Mouse (Mus musculus) olfactory bulb, adult 2 months (tissue): ENCODE results near the gene Golga2.

Experiments
- CTCF ChIP-seq: fragments of 200-500 bp; IDR thresholded peaks from 2 replicates; pipeline ENCODE4 v1.5.1; 2012; ENCODE audit warnings: low read depth, mild to moderate bottlenecking, low read length, moderate library complexity; ENCODE audit not compliant: insufficient read depth
- POLR2A ChIP-seq: fragments of 200-500 bp; IDR thresholded peaks from 2 replicates; pipeline ENCODE4 v1.6.1; 2012; ENCODE audit warnings: mild to moderate bottlenecking, low read depth, low read length, moderate library complexity; ENCODE audit not compliant: insufficient read depth

DNA sequence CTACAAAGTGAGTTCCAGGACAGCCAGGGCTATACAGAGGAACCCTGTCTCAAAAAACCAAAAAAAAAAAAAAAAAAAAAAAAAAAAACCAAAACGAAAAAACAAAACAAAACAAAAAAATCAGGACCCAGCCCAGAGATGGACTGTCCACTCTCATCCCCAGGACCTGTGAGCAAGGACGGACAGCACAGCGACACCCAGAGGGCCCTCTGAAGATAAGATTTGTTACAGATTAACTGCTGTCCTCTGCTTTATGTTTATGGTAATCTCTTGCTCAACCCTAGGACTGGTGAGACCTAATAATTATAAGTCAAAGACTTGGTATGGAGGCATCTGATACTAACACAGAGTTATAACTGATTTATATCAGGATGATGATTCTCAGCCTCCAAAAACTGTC, 11.4 kb upstream of the Golga2 start:
- TF ChIP-seq CTCF (no peak), POLR2A (no peak)
